Mouse (Mus musculus) CH12.LX (cell line): ENCODE measurements around the gene Dab1.

ENCODE experiments used
- CTCF ChIP-seq, 2 experiments: IDR thresholded peaks in 1 of 2; conservative IDR thresholded peaks in 1 of 2; 2 replicates each; pipeline ENCODE4 v1.5.1; 2011 to 2012; ENCODE audit warnings: low read depth in 2 of 2, low read length in 2 of 2, improper control_type of control experiment in 1 of 2, inconsistent platforms in 1 of 2, mild to moderate bottlenecking in 1 of 2, moderate library complexity in 1 of 2
- E2F4 ChIP-seq: IDR thresholded peaks from 2 replicates; pipeline ENCODE4 v1.6.1; 2011; ENCODE audit warnings: low read depth, low read length, improper control_type of control experiment; ENCODE audit not compliant: insufficient replicate concordance
- EP300 ChIP-seq: IDR thresholded peaks from 2 replicates; pipeline ENCODE4 v1.6.1; 2011; ENCODE audit warnings: low read length, improper control_type of control experiment
- HCFC1 ChIP-seq: IDR thresholded peaks from 2 replicates; pipeline ENCODE4 v1.6.1; 2012; ENCODE audit warnings: low read depth, mild to moderate bottlenecking, inconsistent platforms, low read length, improper control_type of control experiment
- JUN ChIP-seq: IDR thresholded peaks from 2 replicates; pipeline ENCODE4 v1.6.1; 2011; ENCODE audit warnings: low read depth, mild to moderate bottlenecking, low read length, improper control_type of control experiment, moderate library complexity; ENCODE audit not compliant: insufficient read depth
- MAX ChIP-seq: IDR thresholded peaks from 2 replicates; pipeline ENCODE4 v1.6.1; 2011; ENCODE audit warnings: low read length, improper control_type of control experiment
- MXI1 ChIP-seq: IDR thresholded peaks from 2 replicates; pipeline ENCODE4 v1.6.1; 2011; ENCODE audit warnings: mild to moderate bottlenecking, low read depth, low read length, improper control_type of control experiment
- NELFE ChIP-seq: IDR thresholded peaks from 2 replicates; pipeline ENCODE4 v1.6.1; 2011; ENCODE audit warnings: low read depth, low read length, improper control_type of control experiment
- POLR2A ChIP-seq: IDR thresholded peaks from 2 replicates; pipeline ENCODE4 v1.6.1; 2011; ENCODE audit warnings: low read depth, mild to moderate bottlenecking, improper control_type of control experiment, low read length
- TBP ChIP-seq: conservative IDR thresholded peaks from 2 replicates; pipeline ENCODE4 v1.6.1; 2011; ENCODE audit warnings: low read depth, low read length, improper control_type of control experiment
- TCF12 ChIP-seq: IDR thresholded peaks from 2 replicates; pipeline ENCODE4 v1.6.1; 2014; ENCODE audit warnings: low read depth, mild to moderate bottlenecking, inconsistent platforms, low read length, improper control_type of control experiment
- UBTF ChIP-seq: IDR thresholded peaks from 2 replicates; pipeline ENCODE4 v1.6.1; 2012; ENCODE audit warnings: low read depth, mild to moderate bottlenecking, inconsistent platforms, low read length, improper control_type of control experiment, moderate library complexity

GRCm38 (mm10) chr4:104008406-104008805 lies 389.2 kb downstream of the Dab1 start:
- TF ChIP-seq JUN (no peak), TCF12 (no peak), POLR2A (no peak), MAX (no peak), CTCF (conservative IDR thresholded peaks at IDR 0.05 in 1 of 2, IDR thresholded peaks at IDR 0.05 in 1 of 2; ENCODE audit: low read depth in 2 of 2, low read length in 2 of 2) (no peak), EP300 (no peak), NELFE (no peak), TBP (no peak), MXI1 (no peak), E2F4 (no peak), UBTF (no peak), HCFC1 (no peak)
